Mouse (Mus musculus) kidney, postnatal 25 days (tissue): ENCODE data around the gene Ap4b1.

ENCODE experiments used
- DNase-seq, 2 experiments: peaks; one replicate each; pipeline ENCODE4 v3.0.0; 2021; ENCODE audit warnings: mixed read lengths in 2 of 2

Ap4b1 gene

GRCm38 (mm10) chr3:103857036-103857805 is 47.9 kb downstream of the Ap4b1 start:
- DNase-seq: no peak

DNA sequence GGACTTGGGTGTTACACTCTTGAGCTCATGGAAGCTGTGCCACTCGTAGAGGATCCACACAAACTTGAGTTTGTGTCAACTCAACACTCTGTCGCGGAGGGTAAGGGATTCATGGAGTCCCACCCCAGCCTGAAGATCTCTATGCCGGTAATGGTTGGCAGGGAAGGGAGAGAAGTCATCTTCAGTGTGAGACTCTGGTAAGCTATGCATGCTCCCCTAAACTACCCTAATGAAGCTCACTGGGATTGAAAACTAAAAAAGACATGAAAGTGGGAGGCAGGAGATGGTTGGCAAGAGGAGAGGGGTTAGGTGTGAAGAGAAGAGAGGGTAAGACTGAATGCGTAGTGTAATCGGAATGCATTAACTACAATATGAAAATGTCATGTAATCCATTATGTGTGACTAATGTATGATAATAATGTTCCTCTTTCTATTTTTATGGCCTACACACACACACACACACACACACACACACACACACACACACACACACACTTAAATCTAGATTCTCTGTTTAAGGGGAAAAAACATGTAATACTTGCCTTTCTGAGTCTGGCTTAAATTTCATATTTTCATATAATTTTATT is 48.8 kb downstream of the Ap4b1 start:
- DNase-seq: no peak

- no peak for DNase-seq
Observed at GRCm38 (mm10) chr3:103858881-103859801, 49.8 kb downstream of the Ap4b1 start, which contains the start of gene Ptpn22. Gene Ptpn22, plus strand, starts transcription at chr3:103859795.

DNA sequence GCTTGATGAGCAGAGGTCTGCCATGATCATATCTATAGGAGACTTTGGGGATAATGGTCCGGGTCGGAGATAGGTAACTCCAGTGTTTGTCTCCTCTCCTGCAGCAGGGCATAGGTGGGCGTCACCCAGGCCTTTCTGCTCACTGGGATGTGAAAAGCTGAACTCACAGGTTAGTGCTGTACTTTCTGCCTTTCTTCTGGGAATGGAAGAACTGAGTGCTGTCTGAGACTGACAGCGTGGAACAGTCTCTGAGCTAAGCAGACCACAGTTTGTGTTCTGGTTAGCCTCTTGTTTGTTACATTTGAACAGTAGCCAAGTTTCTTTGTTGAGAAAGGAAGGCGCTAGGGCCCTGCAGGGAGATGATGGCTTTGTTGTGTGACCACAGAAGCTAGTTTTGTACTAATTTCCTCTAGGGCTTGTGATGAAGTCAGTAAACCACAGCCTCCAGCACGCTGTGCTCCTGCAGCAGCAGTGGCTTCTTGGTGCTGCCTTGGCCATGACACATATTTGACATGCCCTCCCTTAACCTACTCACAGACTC is 50.6 kb downstream of the Ap4b1 start:
- DNase-seq: peak; percentile 21 to 48

DNA sequence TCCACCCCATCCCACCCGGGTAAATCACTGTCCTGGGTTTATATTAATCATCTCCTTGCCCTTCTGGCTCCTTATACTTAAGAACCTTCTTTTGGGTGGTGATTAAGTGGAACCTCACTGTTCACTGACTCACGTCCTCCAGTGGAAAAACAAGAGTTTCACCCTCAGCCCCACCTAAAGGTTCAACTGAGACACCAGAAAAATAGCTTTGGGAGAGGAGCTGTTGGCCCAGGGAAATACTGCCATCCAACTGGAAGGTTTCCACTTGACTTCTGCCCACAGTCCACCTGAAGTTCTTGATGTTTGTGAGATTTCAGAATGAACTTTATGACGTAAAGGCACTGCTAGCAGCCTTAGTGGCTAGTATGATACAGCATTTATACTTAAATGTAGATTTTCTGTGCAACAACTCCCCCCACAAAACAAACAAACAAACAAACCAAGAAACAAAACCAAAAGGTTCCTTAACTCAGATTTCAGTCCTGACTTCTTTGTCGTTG is 53.5 kb downstream of the Ap4b1 start:
- DNase-seq: no peak

GRCm38 (mm10) chr3:103864200-103864599 is 54.9 kb downstream of the Ap4b1 start:
- peak; percentile 25 to 57 for DNase-seq

GRCm38 (mm10) chr3:103867424-103867971 is 58.2 kb downstream of the Ap4b1 start:
- no peak for DNase-seq

- no peak for DNase-seq
Observed at GRCm38 (mm10) chr3:103868008-103868407, 58.7 kb downstream of the Ap4b1 start.
